8 mouse cellular contexts compared by ENCODE assay signal in genomic region chr9:70656130-70657007, GRCm38 (mm10). TPM values are rescaled to one million over a fixed set of nuclear protein-coding genes. Genes with fewer than 3 reads are reported as not detected.
DNase-seq lines count a peak whose midpoint lies in the region; ATAC-seq lines count a peak whose summit lies in the region.

TSS of gene Gm10642 (plus strand) at chr9:70656251.

- intact Hi-C loops in left cerebral cortex, postnatal 10 days (cut with DNase I) = no loop called here

- peak within 1 kb of the TSS; percentile 99 for H3K4me3 ChIP-seq in megakaryocyte, embryonic 14.5 days (replicated peaks)

- H3K27me3 ChIP-seq in megakaryocyte, embryonic 14.5 days (replicated peaks) = no peaks in the 10 kb centered on the region

- H3K9me3 ChIP-seq in megakaryocyte, embryonic 14.5 days = no peaks in the 10 kb centered on the region

- H3K4me1 ChIP-seq in megakaryocyte, embryonic 14.5 days = peaks cover 46% of the 10 kb centered on the region

- DNase-seq in adipocyte (ENCODE audit: low spot score) = peak; percentile 77
- DNase-seq in gastrocnemius, adult 8-10 months (ENCODE audit: low spot score in 2 of 2) = peak; percentile 15 to 22
- DNase-seq in induced T-regulatory cell, adult 2 months (ENCODE audit: low read depth) = peak; percentile 91
- peak; percentile 49 to 71 for DNase-seq in left cerebral cortex, postnatal 10 days (ENCODE audit: extremely low spot score in 1 of 2, low spot score in 2 of 2)
- DNase-seq in right cerebral cortex, postnatal 25 days = peak; percentile 55
- DNase-seq in yolk sac, embryonic 10.5 days (ENCODE audit: low spot score) = peak; percentile 36

- H3K36me3 ChIP-seq in megakaryocyte, embryonic 14.5 days (replicated peaks; ENCODE audit: low read length) = peaks cover 32% of the 10 kb centered on the region

- ATAC-seq in common myeloid progenitor, adult 5-6 weeks (replicated peaks; ENCODE audit: low read depth, poor library complexity, severe bottlenecking) = peak; percentile 48

RNA-seq across cellular contexts. Expression of gene Gm10642, which starts in this region (rescaled TPM):
- total RNA-seq in common myeloid progenitor, adult 5-6 weeks (2017) = 0.63 TPM in 1 of 2 replicates, not detected in the other
- under 1 TPM in 3 of 4 experiments, not detected in 1; 0.15 to 0.19 (median 0.18) TPM for total RNA-seq in gastrocnemius, adult 8-10 months (2022)
- total RNA-seq in left cerebral cortex, postnatal 10 days (2021) = 1 to 10 TPM; 1.7 to 2.0 TPM
- polyA plus RNA-seq in megakaryocyte, embryonic 14.5 days (2012; ENCODE audit: insufficient read depth, low replicate concordance) = 29.1 and 84.4 TPM in 2 replicates

Comparison
In these comparisons a context has a peak if more than half of its experiments do, and no peak if none do; other contexts are left out.
1. Peak in every context shown above with its lines: DNase-seq, ATAC-seq and H3K4me3 ChIP-seq.
2. Peak in ATAC-seq in common myeloid progenitor, adult 5-6 weeks; RNA of the gene not detected or under 1 TPM.
3. Peak in DNase-seq in gastrocnemius, adult 8-10 months; RNA of the gene not detected or under 1 TPM.
4. DNase-seq: peak in every context shown above with its lines; median percentile 91 in induced T-regulatory cell, adult 2 months; 77 in adipocyte; 60 in left cerebral cortex, postnatal 10 days; 55 in right cerebral cortex, postnatal 25 days; 36 in yolk sac, embryonic 10.5 days; 18 in gastrocnemius, adult 8-10 months.